Mouse (Mus musculus) activated CD4-positive, CD25-positive, alpha-beta regulatory T cell, adult 4 months (primary cell): ENCODE measurements around the gene Cited2. TPM values are rescaled to one million over a fixed set of nuclear protein-coding genes. Genes with fewer than 3 reads are reported as not detected.

ENCODE experiments used
- ATAC-seq: one replicate; pipeline ENCODE4 v1.8.0; 2017
- polyA plus RNA-seq, 2 experiments: library from polyadenylated mRNA; unstranded; fragments of 100-300 nt; shearing (Covaris generic); gene quantifications; one replicate each; pipeline ENCODE4 v1.2.1; 2017

Cited2 gene
- polyA plus RNA-seq, 2 experiments from 2014 or later: 5.1 to 7.6 TPM

- peak; percentile 40 for ATAC-seq
Observed at GRCm38 (mm10) chr10:17723871-17724741, 1.1 kb downstream of the Cited2 start.

GRCm38 (mm10) chr10:17725037-17725584 lies 2.1 kb downstream of the Cited2 start:
- no peak for ATAC-seq

- no peak for ATAC-seq
Observed at GRCm38 (mm10) chr10:17725644-17726372, 2.8 kb downstream of the Cited2 start.

GRCm38 (mm10) chr10:17726373-17726720 lies 3.3 kb downstream of the Cited2 start:
- no peak for ATAC-seq

GRCm38 (mm10) chr10:17727161-17727925 lies 4.3 kb downstream of the Cited2 start:
- no peak for ATAC-seq

GRCm38 (mm10) chr10:17727926-17728279 lies 4.9 kb downstream of the Cited2 start:
- peak; percentile 21 for ATAC-seq

GRCm38 (mm10) chr10:17728711-17729110 lies 5.7 kb downstream of the Cited2 start:
- peak; percentile 9 for ATAC-seq

GRCm38 (mm10) chr10:17729476-17729875 lies 6.5 kb downstream of the Cited2 start:
- ATAC-seq: no peak

GRCm38 (mm10) chr10:17733057-17733456 lies 10.0 kb downstream of the Cited2 start:
- peak; percentile 91 for ATAC-seq

- no peak for ATAC-seq
Observed at GRCm38 (mm10) chr10:17742581-17742980, 19.6 kb downstream of the Cited2 start.

- no peak for ATAC-seq
Observed at GRCm38 (mm10) chr10:17752478-17752877, 29.5 kb downstream of the Cited2 start.

GRCm38 (mm10) chr10:17759772-17760171 lies 36.8 kb downstream of the Cited2 start:
- no peak for ATAC-seq

GRCm38 (mm10) chr10:17760750-17761613 lies 38.0 kb downstream of the Cited2 start:
- no peak for ATAC-seq

- no peak for ATAC-seq
Observed at GRCm38 (mm10) chr10:17761652-17762051, 38.6 kb downstream of the Cited2 start.

- ATAC-seq: no peak
Observed at GRCm38 (mm10) chr10:17762946-17763345, 39.9 kb downstream of the Cited2 start.

- ATAC-seq: no peak
Observed at GRCm38 (mm10) chr10:17769856-17770255, 46.8 kb downstream of the Cited2 start.

GRCm38 (mm10) chr10:17772364-17772763 lies 49.3 kb downstream of the Cited2 start:
- peak; percentile 88 for ATAC-seq

GRCm38 (mm10) chr10:17774366-17774765 lies 51.3 kb downstream of the Cited2 start:
- ATAC-seq: no peak

GRCm38 (mm10) chr10:17775079-17775478 lies 52.1 kb downstream of the Cited2 start:
- peak; percentile 34 for ATAC-seq
